Mouse (Mus musculus) neural tube, embryonic 11.5 days (tissue): ENCODE results near the gene Cd93. TPM values are rescaled to one million over a fixed set of nuclear protein-coding genes. Genes with fewer than 3 reads are reported as not detected.
A peak's percentile ranks its signal among the peaks of the same experiment; 100 is the strongest.

ENCODE experiments used
- ATAC-seq: fragments of 200-750 bp; cut with Nextera tagmentation; 2 replicates; pipeline ENCODE4 v1.8.0; 2017; ENCODE audit warnings: moderate number of reproducible peaks, mild to moderate bottlenecking, moderate TSS enrichment, moderate library complexity; ENCODE audit not compliant: insufficient read depth, low FRiP score, low TSS enrichment
- DNase-seq: peaks from one replicate; pipeline ENCODE4 v3.0.0-alpha.2; 2015; ENCODE audit warnings: low spot score
- H3K27ac ChIP-seq: fragments of 300-500 bp; sonication (generic); 2 replicates; pipeline ENCODE4 v1.5.1; 2014; ENCODE audit warnings: low read depth, mild to moderate bottlenecking, low read length
- H3K27me3 ChIP-seq: fragments of 300-500 bp; sonication (generic); 2 replicates; pipeline ENCODE4 v1.6.1; 2014; ENCODE audit warnings: mild to moderate bottlenecking, low read length, mixed read lengths; ENCODE audit not compliant: control insufficient read depth, insufficient read depth
- H3K36me3 ChIP-seq: fragments of 300-500 bp; sonication (generic); 2 replicates; pipeline ENCODE4 v1.6.1; 2014; ENCODE audit warnings: mild to moderate bottlenecking, low read length, moderate library complexity, mixed read lengths; ENCODE audit not compliant: control insufficient read depth, insufficient read depth
- H3K4me1 ChIP-seq: fragments of 300-500 bp; sonication (generic); 2 replicates; pipeline ENCODE4 v1.6.1; 2014; ENCODE audit warnings: low read length, mixed read lengths; ENCODE audit not compliant: control insufficient read depth, insufficient read depth
- H3K4me2 ChIP-seq: fragments of 300-500 bp; sonication (generic); 2 replicates; pipeline ENCODE4 v1.6.1; 2014; ENCODE audit warnings: low read depth, mild to moderate bottlenecking, moderate library complexity
- H3K4me3 ChIP-seq: fragments of 300-500 bp; sonication (generic); 2 replicates; pipeline ENCODE4 v1.5.1; 2014; ENCODE audit warnings: low read depth, low read length
- H3K9ac ChIP-seq: fragments of 300-500 bp; sonication (generic); 2 replicates; pipeline ENCODE4 v1.6.1; 2014; ENCODE audit warnings: mild to moderate bottlenecking, low read length
- H3K9me3 ChIP-seq: fragments of 300-500 bp; sonication (generic); 2 replicates; pipeline ENCODE4 v1.6.1; 2016; ENCODE audit warnings: low read length; ENCODE audit not compliant: control insufficient read depth
- WGBS: fragments of 180-500 bp; shearing (Covaris S2); extraction: QIAGEN DNeasy Blood & Tissue Kit; methylation state at CpG from one replicate; pipeline ENCODE4 v1.1.7; 2014; 5-methylcytosine and 5-hydroxymethylcytosine counted together
- polyA plus RNA-seq: library from polyadenylated mRNA; unstranded; fragments of >200 nt; fragmentation: Nextera tagmentation; extraction: Ambion mirVana; gene quantifications from 2 replicates; pipeline ENCODE4 v1.2.1, GENCODE M21; 2014

Gene Cd93
- polyA plus RNA-seq: 6.4 and 7.1 TPM in 2 replicates

GRCm38 (mm10) chr2:148443249-148443958 is at the start of gene Cd93:
Cd93 (minus strand) TSS chr2:148443563.
- ATAC-seq (0 out of 2 replicates have a peak, but pooled peaks have one; percentile 32), DNase-seq (peak; percentile 15)
- Histone ChIP-seq H3K4me3 (no peak within 1 kb of the TSS), H3K9ac (no peak within 1 kb of the TSS), H3K27ac (no peak within 1 kb of the TSS), H3K4me1 (no peaks in the 10 kb centered on the region), H3K27me3 (no peaks in the 10 kb centered on the region), H3K4me2 (no peak within 1 kb of the TSS), H3K9me3 (no peaks in the 10 kb centered on the region), H3K36me3 (no peaks in the 10 kb centered on the region)
- 61% methylated on average over 13 of the region's 13 CpGs for WGBS

- H3K4me2 ChIP-seq: no peak overlapping the region
- no peak for DNase-seq
- no peak overlapping the region for H3K4me3 ChIP-seq
- H3K36me3 ChIP-seq: no peaks in the 10 kb centered on the region
- no peaks in the 10 kb centered on the region for H3K27me3 ChIP-seq
- H3K9ac ChIP-seq: no peak overlapping the region
- no peaks in the 10 kb centered on the region for H3K9me3 ChIP-seq
- no peaks in the 10 kb centered on the region for H3K4me1 ChIP-seq
- H3K27ac ChIP-seq: no peak overlapping the region
- no peak for ATAC-seq
- WGBS: 86% methylated on average over 4 of the region's 4 CpGs
These were observed 48.7 kb upstream of the Cd93 start for GRCm38 (mm10) chr2:148492108-148492507.

- DNase-seq (no peak), ATAC-seq (no peak)
- no peak overlapping the region for H3K9ac ChIP-seq
- H3K4me3 ChIP-seq: no peak overlapping the region
- WGBS: 75% methylated on average over 6 of the region's 6 CpGs
- H3K27ac ChIP-seq: no peak overlapping the region
- H3K4me2 ChIP-seq: no peak overlapping the region
- no peaks in the 10 kb centered on the region for H3K4me1 ChIP-seq
- no peaks in the 10 kb centered on the region for H3K36me3 ChIP-seq
- H3K9me3 ChIP-seq: no peaks in the 10 kb centered on the region
- no peaks in the 10 kb centered on the region for H3K27me3 ChIP-seq
These were observed 46.8 kb upstream of the Cd93 start for GRCm38 (mm10) chr2:148490150-148490549.

GRCm38 (mm10) chr2:148488885-148489284 is 45.5 kb upstream of the Cd93 start:
- Histone ChIP-seq H3K4me1 (no peaks in the 10 kb centered on the region), H3K9me3 (no peaks in the 10 kb centered on the region), H3K27ac (no peak overlapping the region), H3K27me3 (no peaks in the 10 kb centered on the region), H3K4me2 (no peak overlapping the region), H3K4me3 (no peak overlapping the region), H3K36me3 (no peaks in the 10 kb centered on the region), H3K9ac (no peak overlapping the region)
- WGBS: 98% methylated on average over 2 of the region's 2 CpGs
- DNase-seq (no peak), ATAC-seq (no peak)

- no peaks in the 10 kb centered on the region for H3K27me3 ChIP-seq
- no peak overlapping the region for H3K9ac ChIP-seq
- H3K4me3 ChIP-seq: no peak overlapping the region
- ATAC-seq: no peak
- H3K36me3 ChIP-seq: no peaks in the 10 kb centered on the region
- WGBS: 85% methylated on average over 4 of the region's 4 CpGs
- no peaks in the 10 kb centered on the region for H3K4me1 ChIP-seq
- no peaks in the 10 kb centered on the region for H3K9me3 ChIP-seq
- H3K27ac ChIP-seq: no peak overlapping the region
- H3K4me2 ChIP-seq: no peak overlapping the region
- DNase-seq: no peak
These were observed 42.2 kb upstream of the Cd93 start for GRCm38 (mm10) chr2:148485576-148485975.

- no peaks in the 10 kb centered on the region for H3K9me3 ChIP-seq
- 0 out of 2 replicates have a peak, but pooled peaks cover 4% of the 10 kb centered on the region for H3K4me1 ChIP-seq
- no peak for DNase-seq
- H3K9ac ChIP-seq: no peak overlapping the region
- no peak overlapping the region for H3K27ac ChIP-seq
- 91% methylated on average over 8 of the region's 8 CpGs for WGBS
- no peaks in the 10 kb centered on the region for H3K27me3 ChIP-seq
- no peaks in the 10 kb centered on the region for H3K36me3 ChIP-seq
- H3K4me3 ChIP-seq: no peak overlapping the region
- H3K4me2 ChIP-seq: no peak overlapping the region
- ATAC-seq: no peak
These were observed 37.0 kb upstream of the Cd93 start for GRCm38 (mm10) chr2:148480376-148480775.

- WGBS: 32% methylated on average over 3 of the region's 3 CpGs
- no peaks in the 10 kb centered on the region for H3K27me3 ChIP-seq
- H3K4me2 ChIP-seq: no peak overlapping the region
- no peak overlapping the region for H3K9ac ChIP-seq
- H3K27ac ChIP-seq: no peak overlapping the region
- H3K9me3 ChIP-seq: no peaks in the 10 kb centered on the region
- 0 out of 2 replicates have a peak, but pooled peaks cover 4% of the 10 kb centered on the region for H3K4me1 ChIP-seq
- H3K4me3 ChIP-seq: no peak overlapping the region
- DNase-seq: peak; percentile 24
- H3K36me3 ChIP-seq: no peaks in the 10 kb centered on the region
- peak; percentile 87 for ATAC-seq
These were observed 34.9 kb upstream of the Cd93 start for GRCm38 (mm10) chr2:148478141-148478701.

- ATAC-seq (no peak), DNase-seq (no peak)
- Histone ChIP-seq H3K36me3 (no peaks in the 10 kb centered on the region), H3K27me3 (no peaks in the 10 kb centered on the region), H3K9ac (no peak overlapping the region), H3K27ac (no peak overlapping the region), H3K4me2 (no peak overlapping the region), H3K4me1 (0 out of 2 replicates have a peak, but pooled peaks cover 4% of the 10 kb centered on the region), H3K4me3 (no peak overlapping the region), H3K9me3 (no peaks in the 10 kb centered on the region)
- WGBS: 82% methylated on average over 2 of the region's 2 CpGs
These were observed 34.0 kb upstream of the Cd93 start for GRCm38 (mm10) chr2:148477346-148477745.

- H3K4me3 ChIP-seq: no peak overlapping the region
- no peak overlapping the region for H3K4me2 ChIP-seq
- no peaks in the 10 kb centered on the region for H3K27me3 ChIP-seq
- 0 out of 2 replicates have a peak, but pooled peaks cover 4% of the 10 kb centered on the region for H3K4me1 ChIP-seq
- no peaks in the 10 kb centered on the region for H3K9me3 ChIP-seq
- DNase-seq (no peak), ATAC-seq (no peak)
- no peak overlapping the region for H3K27ac ChIP-seq
- WGBS: 80% methylated on average over 4 of the region's 4 CpGs
- H3K36me3 ChIP-seq: no peaks in the 10 kb centered on the region
- H3K9ac ChIP-seq: no peak overlapping the region
These were observed 33.2 kb upstream of the Cd93 start for GRCm38 (mm10) chr2:148476576-148476975.
